Mouse (Mus musculus) spleen, adult 2 months (tissue): ENCODE data around the gene Slco3a1.

ENCODE experiments used
- CTCF ChIP-seq: fragments of 200-500 bp; IDR thresholded peaks from 2 replicates; pipeline ENCODE4 v1.5.1; 2011; ENCODE audit warnings: mild to moderate bottlenecking, inconsistent platforms; ENCODE audit not compliant: insufficient read depth, insufficient read length, insufficient replicate concordance; ENCODE audit errors: extremely low read depth
- POLR2A ChIP-seq: fragments of 200-500 bp; IDR thresholded peaks from 2 replicates; pipeline ENCODE4 v1.6.1; 2011; ENCODE audit warnings: low read depth, low read length, inconsistent platforms

GRCm38 (mm10) chr7:74442380-74442779 is 112.2 kb downstream of the Slco3a1 start:
- TF ChIP-seq CTCF (no peak), POLR2A (no peak)
